Mouse (Mus musculus): ENCODE results near the gene Tssk3.
"Not testable (repeated sequence)": the region's sequence is repeated elsewhere in the genome, so short reads cannot be mapped to it uniquely, and the experiment has no call there.

The Tssk3 gene

GRCm38 (mm10) chr4:129500607-129501566, 10.1 kb upstream of the Tssk3 start:
- peak; percentile 39 for DNase-seq (ENCODE audit: low spot score)

- DNase-seq (ENCODE audit: low spot score) = no peak
These were observed 9.2 kb upstream of the Tssk3 start for GRCm38 (mm10) chr4:129500017-129500416.

GRCm38 (mm10) chr4:129498941-129499340, 8.1 kb upstream of the Tssk3 start:
- DNase-seq (ENCODE audit: low spot score) = no peak

GRCm38 (mm10) chr4:129496631-129497030, 5.8 kb upstream of the Tssk3 start:
- no peak for DNase-seq (ENCODE audit: low spot score)

GRCm38 (mm10) chr4:129495672-129496562, 5.1 kb upstream of the Tssk3 start:
- DNase-seq (ENCODE audit: low spot score) = no peak

GRCm38 (mm10) chr4:129494681-129495080, 3.9 kb upstream of the Tssk3 start:
- DNase-seq (ENCODE audit: low spot score) = no peak

GRCm38 (mm10) chr4:129481090-129481489, 9.7 kb downstream of the Tssk3 start:
- DNase-seq (ENCODE audit: low spot score) = no peak

- no peak for DNase-seq (ENCODE audit: low spot score)
These were observed 11.0 kb downstream of the Tssk3 start for GRCm38 (mm10) chr4:129479863-129480262.

- no peak for DNase-seq (ENCODE audit: low spot score)
These were observed 14.8 kb downstream of the Tssk3 start for GRCm38 (mm10) chr4:129476047-129476446.

GRCm38 (mm10) chr4:129464286-129464815, 26.5 kb downstream of the Tssk3 start:
- peak; percentile 56 for DNase-seq (ENCODE audit: low spot score)

GRCm38 (mm10) chr4:129463097-129464059, 27.4 kb downstream of the Tssk3 start:
- DNase-seq (ENCODE audit: low spot score) = peak; percentile 85

- peak; percentile 19 for DNase-seq (ENCODE audit: low spot score)
These were observed 28.7 kb downstream of the Tssk3 start for GRCm38 (mm10) chr4:129462118-129462517.

- peak; percentile 100 for DNase-seq (ENCODE audit: low spot score)
These were observed 29.4 kb downstream of the Tssk3 start, which contains the start of gene Bsdc1 for GRCm38 (mm10) chr4:129461183-129461960. Bsdc1 (plus strand) TSS chr4:129461581.

GRCm38 (mm10) chr4:129460827-129461182, 30.0 kb downstream of the Tssk3 start:
- DNase-seq (ENCODE audit: low spot score) = no peak

GRCm38 (mm10) chr4:129459726-129460125, 31.1 kb downstream of the Tssk3 start:
- no peak for DNase-seq (ENCODE audit: low spot score)

GRCm38 (mm10) chr4:129457311-129457710, 33.5 kb downstream of the Tssk3 start:
- not testable (repeated sequence) for DNase-seq (ENCODE audit: low spot score)

GRCm38 (mm10) chr4:129456126-129456525, 34.7 kb downstream of the Tssk3 start:
- no peak for DNase-seq (ENCODE audit: low spot score)

GRCm38 (mm10) chr4:129455265-129455664, 35.6 kb downstream of the Tssk3 start:
- DNase-seq (ENCODE audit: low spot score) = peak; percentile 80

- no peak for DNase-seq (ENCODE audit: low spot score)
These were observed 39.2 kb downstream of the Tssk3 start for GRCm38 (mm10) chr4:129451471-129452169.

- no peak for DNase-seq (ENCODE audit: low spot score)
These were observed 40.0 kb downstream of the Tssk3 start for GRCm38 (mm10) chr4:129450851-129451250.
